Mouse (Mus musculus) heart, adult 2 months (tissue): ENCODE measurements around the gene Fhit.

ENCODE experiments used
- CTCF ChIP-seq: fragments of 200-600 bp; IDR thresholded peaks from 2 replicates; pipeline ENCODE4 v1.8.1; 2022; ENCODE audit warnings: antibody characterized with exemption, mild to moderate bottlenecking, moderate library complexity
- EP300 ChIP-seq: fragments of 200-500 bp; IDR thresholded peaks from 2 replicates; pipeline ENCODE4 v1.6.1; 2011; ENCODE audit warnings: low read depth, low read length, control low read depth; ENCODE audit not compliant: insufficient read depth

DNA sequence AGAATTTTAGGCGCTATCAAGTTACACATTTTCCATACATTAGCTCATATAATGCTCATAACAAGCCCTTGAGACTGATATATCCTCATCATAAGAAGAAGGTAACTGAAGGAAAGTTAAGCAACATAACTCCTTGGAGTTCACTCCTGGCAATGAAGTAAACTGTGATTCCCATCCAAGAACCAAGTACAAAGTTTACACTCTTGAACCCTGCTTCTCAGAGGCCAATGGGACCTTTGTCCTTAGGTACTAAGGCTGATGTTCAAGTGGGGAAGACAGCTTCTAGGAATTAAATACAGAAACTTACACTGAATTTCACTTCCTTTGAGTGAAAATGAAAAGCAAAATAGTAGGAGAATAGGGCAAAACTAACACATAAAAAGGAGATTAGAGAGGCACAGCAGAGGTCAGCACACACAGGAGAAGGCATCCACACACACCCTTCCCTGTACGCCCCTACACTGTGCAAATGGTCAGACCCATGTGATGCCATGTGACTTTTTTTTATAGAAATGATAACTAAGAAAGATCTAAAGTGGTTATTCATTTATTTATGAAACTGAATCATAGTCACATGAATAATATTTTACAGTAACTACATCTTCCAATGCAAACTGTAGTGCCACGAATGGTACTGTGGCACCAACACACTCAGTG, 752.4 kb downstream of the Fhit start:
- TF ChIP-seq CTCF = no peak
- TF ChIP-seq EP300 = no peak
